Mouse (Mus musculus): Measurements from ENCODE around the gene Robo3.

GRCm38 (mm10) chr9:37452401-37452800, 19.4 kb upstream of the Robo3 start:
- no peak for TF ChIP-seq CTCF (IDR thresholded peaks at IDR 0.05; ENCODE audit: low read depth, low read length)
- TF ChIP-seq GATA1 (IDR thresholded peaks at IDR 0.05; ENCODE audit: borderline replicate concordance, low read length): no peak

All from G1E (cell line).